19 mouse cellular contexts compared by ENCODE assay signal in genomic region chr5:131812483-131813063, GRCm38 (mm10).
DNase-seq lines count a peak whose midpoint lies in the region; ATAC-seq and TF ChIP-seq lines count a peak whose summit lies in the region.
"Had no signal": no experiment of that assay in that cellular context is flagged by ENCODE, and none has a peak within 500 bp of the region (broad histone marks: within the 10 kb centered on the region; RNA-seq: fewer than 3 reads in every experiment).

No protein-coding gene starts in this region.

- H3K36me3 ChIP-seq in embryonic facial prominence, embryonic 14.5 days (ENCODE audit: control insufficient read depth, insufficient read depth, low read length) = no peaks in the 10 kb centered on the region
- H3K36me3 ChIP-seq in embryonic facial prominence, embryonic 10.5 days (replicated peaks) = no peaks in the 10 kb centered on the region
- H3K36me3 ChIP-seq in heart, embryonic 11.5 days (ENCODE audit: control insufficient read depth, insufficient read depth, low read length) = no peaks in the 10 kb centered on the region
- no peaks in the 10 kb centered on the region for H3K36me3 ChIP-seq in midbrain, embryonic 15.5 days (replicated peaks)
- no peaks in the 10 kb centered on the region for H3K36me3 ChIP-seq in midbrain, embryonic 10.5 days
- H3K36me3 ChIP-seq in stomach, postnatal 0 days (ENCODE audit: control insufficient read depth, insufficient read depth, low read length) = no peaks in the 10 kb centered on the region
- H3K36me3 ChIP-seq: G1E; heart, embryonic 12.5 days; hindbrain, embryonic 10.5 days; limb, embryonic 12.5 days; neural tube, embryonic 12.5 days had no signal

- DNase-seq in embryonic facial prominence, embryonic 14.5 days (ENCODE audit: low spot score) = peak; percentile 70
- DNase-seq in embryonic facial prominence, embryonic 10.5 days (ENCODE audit: low spot score) = no peak
- DNase-seq in heart, adult 8-10 months (ENCODE audit: low spot score) = peak; percentile 20
- DNase-seq in midbrain, embryonic 10.5 days (ENCODE audit: low spot score) = no peak
- DNase-seq in stomach, postnatal 0 days (ENCODE audit: low spot score) = no peak
- no peak for DNase-seq in urinary bladder, postnatal 4 days (ENCODE audit: low spot score in 2 of 2)
- DNase-seq: adrenal gland, postnatal 36 days; kidney, adult 18-20 months; kidney, postnatal 14 days; thymus, postnatal 14 days had no signal

- TF ChIP-seq CTCF in stomach, postnatal 0 days (IDR thresholded peaks at IDR 0.05; ENCODE audit: low read depth) = no peak

- no peaks in the 10 kb centered on the region for H3K9me3 ChIP-seq in embryonic facial prominence, embryonic 14.5 days (ENCODE audit: control insufficient read depth, low read length)
- no peaks in the 10 kb centered on the region for H3K9me3 ChIP-seq in embryonic facial prominence, embryonic 10.5 days
- H3K9me3 ChIP-seq in heart, embryonic 11.5 days (replicated peaks; ENCODE audit: control insufficient read depth, low read length) = no peaks in the 10 kb centered on the region
- no peaks in the 10 kb centered on the region for H3K9me3 ChIP-seq in midbrain, embryonic 15.5 days
- no peaks in the 10 kb centered on the region for H3K9me3 ChIP-seq in midbrain, embryonic 10.5 days (replicated peaks)
- H3K9me3 ChIP-seq in stomach, postnatal 0 days (ENCODE audit: control insufficient read depth, low read length) = no peaks in the 10 kb centered on the region
- H3K9me3 ChIP-seq: heart, embryonic 12.5 days; hindbrain, embryonic 10.5 days; limb, embryonic 12.5 days; neural tube, embryonic 12.5 days had no signal

- H3K4me3 ChIP-seq in embryonic facial prominence, embryonic 14.5 days (ENCODE audit: low read depth, low read length) = no peak overlapping the region
- no peak overlapping the region for H3K4me3 ChIP-seq in embryonic facial prominence, embryonic 10.5 days
- H3K4me3 ChIP-seq in heart, embryonic 11.5 days (ENCODE audit: low read depth, low read length) = no peak overlapping the region
- no peak overlapping the region for H3K4me3 ChIP-seq in midbrain, embryonic 15.5 days
- H3K4me3 ChIP-seq in midbrain, embryonic 10.5 days = no peak overlapping the region
- no peak overlapping the region for H3K4me3 ChIP-seq in stomach, postnatal 0 days (ENCODE audit: low read depth, low read length)
- H3K4me3 ChIP-seq: heart, embryonic 12.5 days; hindbrain, embryonic 10.5 days; limb, embryonic 12.5 days; neural tube, embryonic 12.5 days had no signal

- 42% methylated on average over 10 of the region's 10 CpGs for WGBS in embryonic facial prominence, embryonic 14.5 days
- WGBS in embryonic facial prominence, embryonic 10.5 days = 87% methylated on average over 10 of the region's 10 CpGs
- WGBS in heart, embryonic 11.5 days (ENCODE audit: insufficient replicate concordance) = 78% methylated on average over 10 of the region's 10 CpGs
- 68% methylated on average over 10 of the region's 10 CpGs for WGBS in midbrain, embryonic 15.5 days
- 87% methylated on average over 10 of the region's 10 CpGs for WGBS in midbrain, embryonic 10.5 days
- WGBS in stomach, postnatal 0 days = 65% methylated on average over 10 of the region's 10 CpGs

- H3K27me3 ChIP-seq in embryonic facial prominence, embryonic 14.5 days (replicated peaks; ENCODE audit: control insufficient read depth, insufficient read depth, low read length) = no peaks in the 10 kb centered on the region
- H3K27me3 ChIP-seq in embryonic facial prominence, embryonic 10.5 days (replicated peaks; ENCODE audit: low read depth, poor library complexity, severe bottlenecking) = no peaks in the 10 kb centered on the region
- H3K27me3 ChIP-seq in heart, embryonic 11.5 days (ENCODE audit: control insufficient read depth, insufficient read depth, low read length) = no peaks in the 10 kb centered on the region
- H3K27me3 ChIP-seq in midbrain, embryonic 15.5 days (replicated peaks) = no peaks in the 10 kb centered on the region
- peaks cover 13% of the 10 kb centered on the region; the same call in 1 of the 2 replicates for H3K27me3 ChIP-seq in midbrain, embryonic 10.5 days (ENCODE audit: low read depth, poor library complexity, severe bottlenecking)
- H3K27me3 ChIP-seq in stomach, postnatal 0 days (ENCODE audit: control insufficient read depth, insufficient read depth, low read length) = no peaks in the 10 kb centered on the region
- H3K27me3 ChIP-seq: heart, embryonic 12.5 days; limb, embryonic 12.5 days; neural tube, embryonic 12.5 days had no signal

- no peak overlapping the region for H3K4me2 ChIP-seq in embryonic facial prominence, embryonic 14.5 days (ENCODE audit: low read depth, low read length)
- no peak overlapping the region for H3K4me2 ChIP-seq in heart, embryonic 11.5 days
- H3K4me2 ChIP-seq in midbrain, embryonic 15.5 days = no peak overlapping the region
- no peak overlapping the region for H3K4me2 ChIP-seq in stomach, postnatal 0 days (replicated peaks; ENCODE audit: low read depth)
- H3K4me2 ChIP-seq: heart, embryonic 12.5 days; limb, embryonic 12.5 days; neural tube, embryonic 12.5 days had no signal

- no peak for TF ChIP-seq EP300 in stomach, postnatal 0 days (optimal IDR thresholded peaks at IDR 0.05)

- ATAC-seq in embryonic facial prominence, embryonic 14.5 days (ENCODE audit: low read depth) = no peak
- no peak for ATAC-seq in heart, embryonic 11.5 days (replicated peaks; ENCODE audit: insufficient number of reproducible peaks, low FRiP score, low TSS enrichment)
- no peak for ATAC-seq in midbrain, embryonic 15.5 days (replicated peaks)
- ATAC-seq in stomach, postnatal 0 days (ENCODE audit: low FRiP score, low TSS enrichment) = no peak
- ATAC-seq: CD4-positive, CD25-positive, alpha-beta regulatory T cell, adult 4 months had no signal

- H3K4me1 ChIP-seq in embryonic facial prominence, embryonic 14.5 days (ENCODE audit: control insufficient read depth, insufficient read depth, low read length) = peaks cover 31% of the 10 kb centered on the region
- peaks cover 20% of the 10 kb centered on the region; the same call in 1 of the 2 replicates for H3K4me1 ChIP-seq in embryonic facial prominence, embryonic 10.5 days
- H3K4me1 ChIP-seq in heart, embryonic 11.5 days (ENCODE audit: control insufficient read depth, insufficient read depth, low read length) = peaks cover 32% of the 10 kb centered on the region
- peaks cover 12% of the 10 kb centered on the region for H3K4me1 ChIP-seq in midbrain, embryonic 15.5 days
- H3K4me1 ChIP-seq in midbrain, embryonic 10.5 days = no peaks in the 10 kb centered on the region; the same call in 1 of the 2 replicates
- peaks cover 3% of the 10 kb centered on the region; the same call in 1 of the 2 replicates for H3K4me1 ChIP-seq in stomach, postnatal 0 days (replicated peaks; ENCODE audit: control insufficient read depth, insufficient read depth)
- H3K4me1 ChIP-seq: neural tube, embryonic 12.5 days had no signal

- H3K9ac ChIP-seq in embryonic facial prominence, embryonic 14.5 days (ENCODE audit: low read depth, low read length) = no peak overlapping the region
- no peak overlapping the region for H3K9ac ChIP-seq in heart, embryonic 11.5 days (ENCODE audit: low read depth, low read length)
- H3K9ac ChIP-seq in midbrain, embryonic 15.5 days = no peak overlapping the region
- H3K9ac ChIP-seq in stomach, postnatal 0 days (ENCODE audit: low read length) = no peak overlapping the region
- H3K9ac ChIP-seq: heart, embryonic 12.5 days; limb, embryonic 12.5 days; liver, embryonic 14.5 days; neural tube, embryonic 12.5 days had no signal

- H3K27ac ChIP-seq in embryonic facial prominence, embryonic 14.5 days (replicated peaks; ENCODE audit: low read depth, low read length) = peak overlapping the region; percentile 44; the same call in 1 of the 2 replicates
- no peak overlapping the region for H3K27ac ChIP-seq in embryonic facial prominence, embryonic 10.5 days (replicated peaks)
- H3K27ac ChIP-seq in heart, embryonic 11.5 days (ENCODE audit: low read depth, low read length) = no peak overlapping the region
- peak overlapping the region; percentile 35; the same call in 1 of the 2 replicates for H3K27ac ChIP-seq in midbrain, embryonic 15.5 days
- H3K27ac ChIP-seq in midbrain, embryonic 10.5 days (replicated peaks) = no peak overlapping the region
- H3K27ac ChIP-seq in stomach, postnatal 0 days (replicated peaks) = peak overlapping the region; percentile 63; the same call in 1 of the 2 replicates
- H3K27ac ChIP-seq: hindbrain, embryonic 10.5 days; limb, embryonic 12.5 days; liver, embryonic 14.5 days; neural tube, embryonic 12.5 days had no signal

Comparison
In these comparisons a context has a peak if more than half of its experiments do, and no peak if none do; other contexts are left out.
1. DNase-seq: peak in embryonic facial prominence, embryonic 14.5 days (single experiment) and heart, adult 8-10 months (single experiment); none in embryonic facial prominence, embryonic 10.5 days (single experiment), midbrain, embryonic 10.5 days (single experiment), stomach, postnatal 0 days (single experiment) and urinary bladder, postnatal 4 days (0 of 2).
2. H3K27ac ChIP-seq: peak in embryonic facial prominence, embryonic 14.5 days (single experiment), midbrain, embryonic 15.5 days (single experiment) and stomach, postnatal 0 days (single experiment); none in embryonic facial prominence, embryonic 10.5 days (single experiment), heart, embryonic 11.5 days (single experiment) and midbrain, embryonic 10.5 days (single experiment).